14 mouse cellular contexts compared by ENCODE assay signal in the genomic region with DNA sequence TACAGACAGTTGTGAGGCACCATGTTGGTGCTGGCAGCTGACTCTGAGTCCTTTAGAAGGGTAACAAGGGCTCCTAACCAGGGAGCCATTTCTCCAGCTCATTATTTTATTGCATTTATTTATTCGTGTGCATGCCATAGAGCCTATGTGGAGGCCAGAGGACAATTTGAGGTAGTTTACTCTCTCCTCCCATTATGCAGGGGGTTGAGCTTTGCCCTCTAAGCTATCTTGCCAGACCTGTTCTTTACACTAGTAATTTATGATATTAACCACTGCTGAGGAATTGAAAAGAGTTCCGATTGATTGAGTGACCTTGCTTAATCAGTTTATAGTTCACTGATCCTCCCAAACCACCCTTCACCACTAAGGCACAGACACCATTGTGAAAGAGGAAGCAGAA.
"Had no signal": no experiment of that assay in that cellular context is flagged by ENCODE, and none has a peak within 500 bp of the region (broad histone marks: within the 10 kb centered on the region; RNA-seq: fewer than 3 reads in every experiment).

No protein-coding gene starts in this region.

- ATAC-seq: midbrain, embryonic 16.5 days had no signal

- H3K27ac ChIP-seq: midbrain, embryonic 10.5 days; midbrain, embryonic 12.5 days; neural tube, embryonic 12.5 days had no signal

- H3K4me3 ChIP-seq: midbrain, embryonic 10.5 days; midbrain, embryonic 12.5 days; neural tube, embryonic 12.5 days had no signal

- H3K4me1 ChIP-seq: midbrain, embryonic 10.5 days; neural tube, embryonic 12.5 days had no signal

- H3K9ac ChIP-seq: lung, embryonic 14.5 days; midbrain, embryonic 12.5 days; neural tube, embryonic 12.5 days had no signal

- H3K9me3 ChIP-seq: midbrain, embryonic 10.5 days; midbrain, embryonic 12.5 days; neural tube, embryonic 12.5 days had no signal

- DNase-seq: lung, adult 18-20 months; lung, embryonic 14.5 days; lung, postnatal 10 days; lung, postnatal 4 days; midbrain, embryonic 14.5 days; right cerebral cortex, postnatal 14 days; spleen, adult 18-20 months; thymus, adult 18-20 months; thymus, postnatal 14 days; thymus, postnatal 36 days had no signal

- H3K27me3 ChIP-seq: midbrain, embryonic 12.5 days; neural tube, embryonic 12.5 days had no signal

- H3K4me2 ChIP-seq: lung, embryonic 14.5 days; midbrain, embryonic 12.5 days; neural tube, embryonic 12.5 days had no signal

- H3K36me3 ChIP-seq: midbrain, embryonic 10.5 days; midbrain, embryonic 12.5 days; neural tube, embryonic 12.5 days had no signal
